Mouse (Mus musculus): Measurements from ENCODE around the gene Pef1.
A peak's percentile ranks its signal among the peaks of the same experiment; 100 is the strongest.

The Pef1 gene

DNA sequence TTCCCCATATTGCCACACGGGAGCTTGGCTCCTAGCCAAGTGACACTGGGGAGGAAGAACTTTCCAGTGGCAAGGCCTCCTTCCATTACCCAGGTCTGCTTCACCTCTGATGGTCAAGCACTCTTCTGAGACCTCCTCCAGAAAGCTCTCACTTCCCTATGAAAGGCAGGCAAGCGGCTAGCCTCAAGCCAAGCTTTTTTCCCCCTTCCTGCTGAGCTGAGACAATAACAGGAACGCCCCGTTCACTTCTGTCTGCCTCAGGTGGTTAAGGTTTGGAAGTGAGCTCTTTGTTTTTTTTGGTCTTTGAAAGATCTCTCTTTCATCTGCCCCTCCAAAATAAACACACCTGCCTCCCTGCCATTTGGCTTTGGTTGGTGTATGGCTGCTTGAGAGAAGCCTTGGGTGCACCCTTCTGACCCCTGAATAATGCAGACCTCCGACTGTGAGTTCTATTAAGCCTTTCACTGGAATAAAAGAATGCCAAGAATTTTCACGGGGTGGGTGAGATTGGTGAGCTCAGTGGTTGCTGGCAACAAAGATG lies at the start of gene Pef1:
TSS of gene Pef1 (plus strand) at position 448 of the 541 bp plus-strand sequence.
- no peak for DNase-seq (ENCODE audit: low spot score in 2 of 2)

DNA sequence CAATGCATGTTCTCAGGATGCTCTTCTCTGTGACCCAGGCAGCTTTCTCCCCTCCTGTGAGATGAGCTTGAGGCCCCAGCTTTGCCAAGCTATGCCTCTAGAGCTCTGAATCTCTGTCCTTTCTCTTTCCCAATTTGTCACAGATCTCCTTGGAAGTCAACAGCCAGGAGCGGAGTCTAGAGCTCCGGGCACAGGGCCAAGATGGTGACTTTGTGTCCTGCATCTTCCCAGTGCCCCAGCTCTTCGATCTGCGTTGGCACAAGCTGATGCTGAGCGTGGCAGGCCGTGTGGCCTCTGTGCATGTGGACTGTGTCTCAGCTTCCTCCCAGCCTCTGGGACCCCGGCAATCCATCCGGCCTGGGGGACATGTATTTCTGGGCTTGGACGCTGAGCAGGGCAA lies 49.2 kb upstream of the Pef1 start:
- no peak for DNase-seq (ENCODE audit: low spot score in 2 of 2)

DNA sequence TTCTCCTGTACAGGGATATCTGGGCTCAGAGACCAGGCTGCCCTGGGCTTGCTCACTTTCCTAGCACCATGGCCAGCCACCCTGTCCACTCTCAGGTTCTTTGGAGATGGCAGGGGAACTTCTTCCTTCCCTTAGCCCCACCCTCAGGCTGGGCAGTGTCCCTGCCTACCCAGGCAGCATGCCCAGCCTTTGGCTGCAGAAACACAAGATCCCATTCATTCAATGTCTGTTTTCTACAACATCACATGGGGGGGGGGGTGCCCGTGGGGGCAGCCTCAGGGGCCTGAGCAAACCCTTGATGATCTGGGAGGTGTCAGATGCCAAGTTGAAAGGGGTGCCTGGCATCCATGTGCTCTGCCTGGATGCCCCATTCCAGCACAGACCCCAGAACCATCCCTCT lies 47.6 kb upstream of the Pef1 start:
- no peak for DNase-seq (ENCODE audit: low spot score in 2 of 2)

DNA sequence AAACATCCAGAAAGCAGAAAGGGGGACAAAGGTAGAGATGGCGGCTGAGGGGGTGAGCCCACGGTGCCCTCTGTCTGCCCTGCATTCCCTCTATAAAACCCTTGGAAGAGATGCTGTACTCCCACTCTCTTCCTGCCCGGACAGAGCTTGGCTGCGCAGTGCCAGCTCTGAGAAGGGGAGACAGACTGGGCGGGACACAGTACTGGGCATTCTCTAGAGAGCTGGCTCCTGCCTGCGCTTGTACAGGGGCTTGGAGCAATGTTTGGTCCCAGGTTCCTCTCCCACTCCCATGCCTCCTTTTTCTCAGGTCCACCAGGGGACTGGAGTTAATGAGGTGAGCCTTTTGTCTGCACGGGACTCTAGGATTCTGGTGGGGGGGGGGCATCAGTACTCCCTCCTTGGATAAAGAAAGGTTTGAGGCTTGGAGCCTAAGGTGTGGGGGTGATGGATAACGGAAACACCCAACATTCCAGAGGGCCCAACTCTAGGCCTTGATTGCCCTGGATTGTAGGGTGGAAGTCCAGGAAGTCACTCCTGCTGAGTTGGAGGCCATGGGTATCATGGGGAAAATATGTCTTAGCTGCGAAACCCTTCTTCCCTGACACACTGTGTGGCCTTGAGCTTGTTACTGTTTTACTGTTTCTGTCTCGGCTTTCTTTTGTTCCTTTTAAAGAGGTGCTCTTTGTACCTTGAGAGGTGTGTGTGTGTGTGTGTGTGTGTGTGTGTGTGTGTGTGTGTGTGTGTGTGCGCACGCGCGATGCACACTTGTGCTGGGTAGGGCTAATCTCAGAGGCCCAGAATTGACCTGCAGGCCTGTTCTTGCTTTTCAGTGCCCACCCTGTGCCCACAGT lies 47.0 kb upstream of the Pef1 start:
- DNase-seq (ENCODE audit: low spot score in 2 of 2): no peak

DNA sequence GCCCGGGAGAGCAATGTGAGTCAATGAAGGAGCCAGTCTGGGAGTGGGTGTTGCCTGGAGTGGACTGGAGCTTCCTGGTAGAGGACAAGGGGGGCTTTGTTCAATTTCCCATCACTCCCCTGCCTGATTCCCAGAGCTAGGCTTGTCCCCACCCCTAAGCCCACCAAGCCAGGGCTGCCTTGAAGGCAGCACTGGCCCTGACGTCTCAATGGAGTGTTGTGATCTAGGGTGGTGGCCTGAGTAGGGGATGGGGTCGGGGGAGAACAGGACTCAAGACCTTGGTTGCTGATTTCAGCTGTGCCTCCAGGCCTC lies 46.4 kb upstream of the Pef1 start:
- no peak for DNase-seq (ENCODE audit: low spot score in 2 of 2)

DNA sequence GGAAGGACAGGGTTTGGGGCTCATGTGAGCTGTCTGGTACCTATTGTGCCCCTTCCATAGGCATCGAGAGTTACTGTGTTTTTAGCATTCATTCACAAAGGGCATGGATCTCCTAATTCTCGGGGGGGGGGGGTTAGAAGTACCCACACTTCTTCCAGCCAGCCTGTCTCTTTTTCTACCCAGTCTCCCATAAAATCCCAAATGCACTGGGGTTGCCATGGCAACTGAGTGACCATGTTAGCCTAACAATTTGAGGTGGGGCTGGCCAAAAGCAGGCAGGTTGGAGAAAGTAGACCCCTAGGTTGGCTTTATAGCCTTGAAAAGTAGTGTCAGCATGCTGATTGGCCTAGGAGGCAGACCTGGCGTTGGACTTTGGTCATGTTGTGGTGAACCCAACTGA lies 45.9 kb upstream of the Pef1 start:
- no peak for DNase-seq (ENCODE audit: low spot score in 2 of 2)

DNA sequence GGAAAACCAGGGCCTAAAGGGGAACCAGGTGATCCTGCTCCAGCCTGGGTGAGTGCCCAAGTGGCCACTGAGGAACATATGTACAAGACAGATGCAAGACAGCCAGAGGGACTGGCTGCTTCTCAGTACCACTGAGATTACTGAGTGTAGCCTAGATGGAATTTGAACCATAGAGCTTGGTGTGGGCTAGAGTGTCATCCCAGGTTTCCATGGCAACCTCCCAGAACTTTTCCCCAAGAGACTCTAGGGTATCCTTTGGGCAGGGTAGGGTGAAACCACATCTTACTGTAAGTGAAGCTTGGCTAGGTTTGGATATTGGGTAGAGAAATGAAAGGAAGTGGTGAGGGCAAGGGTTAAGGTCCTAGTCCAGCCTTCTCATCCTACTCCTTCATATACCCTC lies 41.4 kb upstream of the Pef1 start:
- no peak for DNase-seq (ENCODE audit: low spot score in 2 of 2)

DNA sequence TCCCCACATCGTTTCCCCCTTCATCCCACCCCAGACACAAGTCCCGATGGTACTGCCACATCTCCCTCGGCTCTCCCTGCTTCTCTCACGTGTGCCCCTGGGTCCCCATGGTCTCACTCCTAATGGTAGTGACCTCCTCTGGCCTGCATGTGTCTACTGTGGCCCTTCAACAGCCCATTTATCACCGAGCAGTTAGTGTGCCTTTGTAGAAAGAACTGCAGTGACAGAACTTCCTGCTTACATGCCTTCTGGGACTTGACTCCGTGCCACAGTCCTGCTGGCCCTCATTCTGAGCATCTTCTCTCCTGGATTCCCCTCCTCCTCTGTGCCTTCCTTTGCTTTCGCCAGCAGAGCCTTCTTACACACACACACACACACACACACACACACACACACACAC lies 39.2 kb upstream of the Pef1 start:
- DNase-seq (ENCODE audit: low spot score in 2 of 2): no peak

DNA sequence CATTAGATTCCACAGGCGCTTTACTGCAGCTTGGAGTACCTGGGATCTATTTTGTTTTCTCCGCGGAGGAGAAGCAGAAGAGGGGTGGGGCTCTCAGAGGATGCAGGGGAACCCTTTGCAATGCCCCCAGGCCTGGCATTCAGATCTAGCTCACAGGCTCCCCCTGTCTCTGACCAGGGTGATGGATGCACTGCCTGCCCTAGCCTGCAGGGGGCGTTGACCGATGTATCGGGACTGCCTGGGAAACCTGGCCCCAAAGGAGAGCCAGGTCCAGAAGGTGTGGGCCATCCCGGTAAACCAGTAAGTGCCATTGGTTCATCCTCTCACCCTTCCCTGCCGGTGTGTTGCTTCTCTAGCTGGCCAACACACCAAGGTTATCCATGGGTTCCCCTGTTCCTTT lies 35.5 kb upstream of the Pef1 start:
- DNase-seq (ENCODE audit: low spot score in 2 of 2): no peak

DNA sequence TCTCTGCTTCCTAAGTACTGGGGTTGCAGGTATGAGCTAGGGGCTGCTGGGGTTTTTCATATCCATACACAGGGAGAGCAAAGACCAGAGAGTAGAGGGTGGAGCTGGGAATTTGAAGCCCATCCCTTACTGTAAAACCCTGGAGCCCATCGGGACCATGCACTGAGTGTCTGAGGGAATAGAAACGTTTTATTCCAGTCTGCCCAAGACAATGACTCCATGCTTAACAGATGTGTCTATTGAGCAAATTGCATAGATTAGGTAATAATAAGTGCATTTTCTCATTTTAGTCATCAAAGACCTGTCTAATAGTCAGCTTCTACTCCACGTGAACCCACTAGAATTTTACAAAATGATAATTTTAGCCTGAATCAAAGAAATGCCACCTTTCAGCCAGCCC lies 31.8 kb upstream of the Pef1 start:
- no peak for DNase-seq (ENCODE audit: low spot score in 2 of 2)

DNA sequence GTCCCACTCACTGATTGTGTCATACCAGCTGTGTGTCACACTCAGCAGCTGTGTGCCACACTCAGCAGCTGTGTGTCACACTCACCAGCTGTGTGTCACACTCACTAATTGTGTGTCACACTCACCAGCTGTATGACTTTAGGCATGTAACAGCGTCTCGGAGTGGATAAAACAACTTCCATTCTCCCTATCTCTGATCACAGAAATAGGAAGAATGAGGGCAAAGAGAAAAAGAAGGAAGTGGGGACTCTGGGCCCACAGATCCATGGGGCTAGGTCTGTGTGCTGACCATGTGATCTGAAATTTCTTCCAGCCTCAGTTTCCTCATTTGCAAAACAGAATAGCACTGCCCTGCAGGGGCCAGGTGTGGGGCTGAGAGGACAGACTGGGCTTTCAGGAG lies 30.6 kb upstream of the Pef1 start:
- no peak for DNase-seq (ENCODE audit: low spot score in 2 of 2)

DNA sequence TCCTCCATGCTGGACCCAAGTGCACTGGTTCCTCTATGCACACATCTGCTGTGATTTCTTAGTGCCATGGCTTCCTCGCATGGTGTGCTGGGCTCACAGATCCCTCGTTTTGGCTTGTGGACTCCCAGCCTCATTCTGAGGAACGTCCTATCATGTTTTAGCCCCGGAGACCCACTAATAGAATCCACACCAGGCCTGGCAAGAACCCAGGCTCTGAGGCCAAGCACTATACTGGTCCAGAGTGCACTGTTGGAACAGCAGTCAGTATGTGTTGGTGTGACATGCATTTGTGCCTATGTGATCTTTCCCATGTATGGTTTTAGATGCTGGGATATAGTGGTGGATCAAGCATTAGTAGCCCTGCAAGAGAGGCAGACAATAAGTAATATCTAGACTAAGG lies 29.0 kb upstream of the Pef1 start:
- DNase-seq (ENCODE audit: low spot score in 2 of 2): no peak

DNA sequence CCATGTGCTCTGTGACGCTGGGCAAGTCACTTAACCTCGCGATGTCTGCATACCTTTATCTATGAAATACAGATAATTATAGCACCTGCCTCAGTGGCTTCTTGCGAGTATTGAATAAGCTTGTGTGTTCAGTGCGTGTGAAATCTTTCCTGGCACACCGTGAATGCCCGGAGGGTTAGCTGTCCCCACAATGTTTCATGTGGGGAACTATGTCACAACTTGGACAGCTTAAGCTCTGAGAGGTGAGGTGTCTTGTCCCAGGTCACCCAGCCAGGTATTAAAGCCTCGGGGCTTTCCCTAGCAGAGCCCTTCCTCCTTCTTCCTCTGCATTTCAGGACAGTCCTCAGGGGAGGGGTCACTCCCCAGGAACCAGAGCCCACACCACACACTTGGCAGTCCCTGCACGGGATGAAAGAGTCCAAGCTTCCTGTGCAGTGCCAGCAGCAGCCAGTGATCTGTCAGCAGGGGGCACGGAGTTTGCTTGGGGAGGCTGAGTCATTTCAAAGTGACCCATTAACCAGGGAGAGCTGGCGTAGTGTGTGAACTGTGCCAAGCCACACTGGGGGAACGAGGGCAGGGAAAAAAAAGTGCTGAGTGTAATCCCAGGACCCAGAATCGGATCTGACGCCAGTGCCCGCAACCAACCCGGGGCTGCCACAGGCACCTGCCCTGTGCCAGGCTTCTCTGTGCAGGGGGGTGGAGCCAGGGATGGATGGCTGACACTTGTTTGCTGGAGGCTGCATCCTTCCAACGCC lies 27.4 kb upstream of the Pef1 start:
- no peak for DNase-seq (ENCODE audit: low spot score in 2 of 2)

DNA sequence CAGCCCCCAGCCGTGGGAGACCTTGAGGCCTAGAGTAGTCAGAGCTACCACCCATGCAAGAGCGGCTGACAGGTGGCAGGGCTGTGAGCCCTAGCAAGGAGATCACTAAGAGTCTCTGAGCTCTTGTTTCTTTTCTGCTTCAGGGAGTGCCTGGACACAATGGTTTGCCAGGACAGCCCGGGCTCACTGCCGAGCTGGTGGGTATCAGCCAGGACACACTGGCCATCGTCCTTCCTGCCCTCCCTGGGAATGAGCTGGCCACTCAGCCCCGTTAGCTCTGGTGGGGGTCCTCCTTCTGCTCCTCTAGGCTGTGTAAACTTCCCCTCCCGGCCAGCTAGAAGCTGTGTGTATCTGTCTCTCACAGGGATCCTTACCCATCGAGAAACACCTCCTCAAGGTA lies 25.5 kb upstream of the Pef1 start:
- no peak for DNase-seq (ENCODE audit: low spot score in 2 of 2)

DNA sequence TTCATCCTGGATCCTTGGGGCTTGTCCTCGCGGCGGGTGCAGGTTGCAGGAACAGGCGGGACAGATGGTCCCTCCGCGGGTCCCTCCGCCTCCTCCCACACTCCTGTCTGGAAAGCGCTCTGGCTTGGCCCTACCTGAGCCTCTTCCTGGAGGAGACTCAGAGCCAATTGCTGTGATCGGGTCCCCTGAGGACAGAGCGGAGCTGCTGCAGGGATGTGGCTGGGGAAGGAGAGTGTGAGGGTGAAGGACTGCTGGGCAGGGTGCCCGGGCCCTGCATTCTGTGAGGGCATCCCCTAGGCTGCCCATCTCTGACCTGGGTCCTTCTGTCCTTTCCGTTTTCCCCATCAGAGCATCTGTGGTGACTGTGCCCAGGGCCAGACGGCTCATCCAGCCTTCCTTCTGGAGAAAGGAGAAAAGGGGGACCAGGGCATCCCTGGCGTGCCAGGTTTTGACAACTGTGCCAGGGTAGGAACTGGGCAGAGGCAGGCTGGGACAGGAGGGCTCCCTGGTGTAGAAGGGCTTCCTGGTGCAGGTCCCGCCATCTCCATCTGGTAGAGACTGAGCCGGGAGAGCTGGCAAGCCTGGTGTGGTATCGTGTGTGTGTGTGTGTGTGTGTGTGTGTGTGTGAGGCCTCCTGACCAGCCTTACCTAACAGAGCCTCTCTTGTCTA lies 23.4 kb upstream of the Pef1 start:
- no peak for DNase-seq (ENCODE audit: low spot score in 2 of 2)

DNA sequence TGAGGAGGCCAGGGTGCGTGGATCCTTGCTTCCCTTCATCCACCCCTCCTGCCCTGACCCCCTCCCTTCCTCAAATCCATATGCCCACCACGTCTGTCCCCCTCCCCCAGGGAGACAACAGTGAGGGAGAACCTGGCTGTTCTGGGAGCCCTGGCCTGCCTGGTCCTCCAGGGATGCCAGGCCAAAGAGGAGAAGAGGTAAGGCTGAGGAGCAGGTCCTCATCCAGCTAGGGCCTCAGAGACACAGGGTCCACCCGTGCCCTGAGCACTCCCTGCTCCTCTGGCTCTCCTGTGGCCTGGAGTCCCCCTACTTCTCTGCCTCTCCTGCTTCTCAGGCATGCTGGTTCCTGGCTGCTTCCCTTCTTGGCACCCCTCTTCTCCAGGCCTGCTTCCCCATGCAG lies 22.8 kb upstream of the Pef1 start:
- no peak for DNase-seq (ENCODE audit: low spot score in 2 of 2)

DNA sequence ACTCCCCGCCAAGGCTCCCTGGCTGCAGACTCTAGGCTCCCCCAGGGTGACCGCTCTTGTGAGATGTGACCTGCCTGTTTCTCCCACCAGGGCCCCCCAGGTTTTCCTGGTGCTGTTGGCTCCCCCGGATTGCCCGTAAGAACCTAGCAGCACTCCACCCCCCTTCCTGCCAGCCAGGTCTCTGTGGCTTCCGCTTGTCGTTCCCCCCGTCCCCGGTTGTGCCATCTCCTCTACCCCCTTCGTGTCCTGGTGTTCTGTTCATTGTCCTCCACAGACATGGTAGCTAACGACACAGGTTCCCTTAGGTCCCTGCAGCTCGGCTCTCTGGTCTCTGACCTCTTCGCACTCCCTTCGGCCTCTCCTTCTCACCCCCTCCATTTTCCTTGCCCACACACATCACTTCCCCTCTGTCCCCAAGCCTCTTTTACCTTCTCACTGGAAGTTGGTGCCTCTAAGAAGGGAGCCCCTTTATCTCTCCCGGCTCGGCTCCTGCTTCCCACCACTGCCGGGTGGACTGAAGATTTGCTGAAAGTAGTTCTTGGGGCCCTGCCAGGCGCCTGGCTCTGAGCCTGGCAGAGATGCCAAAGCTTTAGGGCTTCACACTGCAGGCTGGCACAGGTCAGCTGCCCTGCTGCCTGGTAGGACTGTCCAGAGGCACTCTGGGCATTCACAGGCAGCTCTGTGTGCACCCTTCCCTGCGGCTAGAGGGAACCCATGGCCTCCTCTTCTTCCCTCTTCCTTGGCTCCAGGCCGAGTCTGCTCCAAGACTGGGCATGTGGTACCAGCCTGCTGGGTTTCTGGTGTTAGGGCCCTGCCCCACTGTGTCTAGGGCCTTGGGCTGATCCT lies 20.8 kb upstream of the Pef1 start:
- peak; percentile 61 to 64 for DNase-seq (ENCODE audit: low spot score in 2 of 2)

DNA sequence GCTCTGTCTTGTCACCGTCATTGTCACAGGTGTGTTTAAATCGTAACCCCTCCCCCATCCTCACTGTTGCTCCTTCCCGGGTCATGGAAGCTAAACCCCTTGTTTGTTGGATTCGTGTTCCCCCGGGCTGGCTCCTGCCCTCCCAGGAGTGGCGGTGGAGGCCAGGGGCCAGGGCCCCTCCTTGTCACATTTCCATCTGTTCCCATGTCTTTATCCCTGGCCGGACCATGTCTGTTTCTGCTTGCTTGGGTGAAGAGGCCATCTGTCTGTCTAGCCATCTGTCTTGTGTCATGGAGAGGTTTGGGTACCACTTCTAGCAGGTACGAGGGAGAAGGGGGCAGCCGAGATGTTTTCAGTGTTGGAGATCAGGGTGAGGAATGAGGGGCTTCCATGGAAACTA lies 20.1 kb upstream of the Pef1 start:
- DNase-seq (ENCODE audit: low spot score in 2 of 2): no peak

DNA sequence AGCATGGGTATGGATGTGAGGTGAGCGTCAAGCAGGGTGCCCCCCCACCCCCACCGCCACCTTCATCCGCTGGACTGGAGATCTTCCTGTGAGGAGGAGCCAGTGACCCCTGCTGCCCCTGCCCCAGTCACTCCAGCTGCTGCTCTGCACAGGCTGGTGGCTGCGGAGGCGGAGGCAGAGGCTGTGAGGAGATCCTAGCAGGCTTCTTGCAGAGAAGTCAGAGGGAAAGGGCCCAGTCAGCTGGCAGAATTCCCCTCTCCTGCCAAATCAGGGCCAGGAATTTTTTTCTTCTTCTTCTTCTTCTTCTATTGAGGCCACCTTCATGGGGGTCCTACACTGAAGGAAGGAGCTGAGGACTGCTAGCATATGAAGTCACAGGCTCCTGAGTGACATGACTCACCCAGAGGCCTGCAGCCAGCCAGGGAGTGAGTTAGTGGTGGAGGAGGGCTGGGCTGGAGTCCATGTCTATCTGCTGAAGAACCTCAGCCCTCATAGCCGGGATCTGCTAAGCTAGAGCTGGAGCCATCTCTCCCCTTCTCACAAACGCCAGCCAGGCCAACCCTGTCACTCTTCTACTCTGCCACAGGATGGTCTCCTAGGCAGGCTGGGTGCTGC lies 17.9 kb upstream of the Pef1 start:
- DNase-seq (ENCODE audit: low spot score in 2 of 2): no peak

DNA sequence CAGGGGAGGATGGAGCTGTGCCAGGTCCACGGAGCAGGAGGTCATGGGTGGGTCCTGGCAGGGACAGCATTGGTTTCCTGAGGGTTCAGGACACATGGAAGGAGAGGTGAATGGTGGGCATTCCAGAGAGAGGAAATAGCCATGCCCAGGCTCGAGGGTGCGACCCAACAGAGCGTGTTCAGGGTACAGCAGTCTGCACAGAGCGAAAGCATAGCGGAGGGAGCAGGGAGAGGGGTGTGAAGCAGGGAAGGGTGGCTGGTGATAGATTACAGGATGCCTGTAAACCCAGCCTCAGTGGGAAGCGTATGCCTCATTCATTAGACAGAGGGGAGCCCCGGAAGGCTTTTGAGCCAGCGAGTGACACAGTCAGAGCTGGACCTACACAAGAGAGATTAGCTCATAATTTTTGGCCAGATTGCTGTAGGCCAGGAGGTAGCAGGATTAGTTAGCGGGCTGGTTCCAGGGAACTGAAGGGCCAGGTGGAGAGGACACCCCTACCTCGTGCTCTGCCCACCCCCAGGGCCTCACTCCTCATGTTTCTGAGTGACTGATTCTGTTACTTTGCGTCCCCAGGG lies 17.0 kb upstream of the Pef1 start:
- no peak for DNase-seq (ENCODE audit: low spot score in 2 of 2)

DNA sequence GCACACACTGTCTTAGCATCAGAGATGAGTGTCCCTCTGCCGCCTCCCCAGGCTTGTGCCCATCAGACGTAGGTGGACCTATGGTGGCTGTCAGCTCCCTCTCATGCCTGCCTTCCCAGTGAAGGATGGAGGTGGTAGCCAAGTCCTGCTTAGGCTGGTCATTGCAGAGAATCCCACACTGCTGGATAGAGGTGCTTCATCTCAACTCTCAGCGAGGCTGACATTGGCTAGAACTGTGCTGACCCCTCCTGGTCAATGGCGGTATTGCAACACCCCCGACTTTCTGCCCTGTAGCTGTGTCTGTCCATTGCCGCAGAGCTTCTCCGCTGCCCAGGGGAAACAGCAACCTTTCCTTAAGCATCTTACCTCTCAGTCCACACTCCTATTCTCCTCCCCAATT lies 15.1 kb upstream of the Pef1 start:
- DNase-seq (ENCODE audit: low spot score in 2 of 2): peak; percentile 97 to 99
